Mouse (Mus musculus) cerebellum, postnatal 10 days (tissue): ENCODE data around the gene Gm28363.
"Not testable (repeated sequence)": the region's sequence is repeated elsewhere in the genome, so short reads cannot be mapped to it uniquely, and the experiment has no call there.

ENCODE experiments used
- DNase-seq, 2 experiments: peaks; one replicate each; pipeline ENCODE4 v3.0.0; 2021; ENCODE audit warnings: mixed read lengths in 2 of 2

The Gm28363 gene

GRCm38 (mm10) chr1:117696831-117697230 is at the start of gene Gm28363:
Gene Gm28363, plus strand, starts transcription at chr1:117697131.
- not testable (repeated sequence) for DNase-seq

GRCm38 (mm10) chr1:117650236-117650635 is 46.7 kb upstream of the Gm28363 start:
- not testable (repeated sequence) for DNase-seq
